Mouse (Mus musculus): Measurements from ENCODE around the gene Uhmk1. TPM values are rescaled to one million over a fixed set of nuclear protein-coding genes. Genes with fewer than 3 reads are reported as not detected.
"Not testable (repeated sequence)": the region's sequence is repeated elsewhere in the genome, so short reads cannot be mapped to it uniquely, and the experiment has no call there.

Uhmk1 gene
- 5.5 and 6.0 TPM in 2 replicates for polyA plus RNA-seq (2015; fragmentation: Nextera tagmentation; extraction: Ambion mirVana)

DNA sequence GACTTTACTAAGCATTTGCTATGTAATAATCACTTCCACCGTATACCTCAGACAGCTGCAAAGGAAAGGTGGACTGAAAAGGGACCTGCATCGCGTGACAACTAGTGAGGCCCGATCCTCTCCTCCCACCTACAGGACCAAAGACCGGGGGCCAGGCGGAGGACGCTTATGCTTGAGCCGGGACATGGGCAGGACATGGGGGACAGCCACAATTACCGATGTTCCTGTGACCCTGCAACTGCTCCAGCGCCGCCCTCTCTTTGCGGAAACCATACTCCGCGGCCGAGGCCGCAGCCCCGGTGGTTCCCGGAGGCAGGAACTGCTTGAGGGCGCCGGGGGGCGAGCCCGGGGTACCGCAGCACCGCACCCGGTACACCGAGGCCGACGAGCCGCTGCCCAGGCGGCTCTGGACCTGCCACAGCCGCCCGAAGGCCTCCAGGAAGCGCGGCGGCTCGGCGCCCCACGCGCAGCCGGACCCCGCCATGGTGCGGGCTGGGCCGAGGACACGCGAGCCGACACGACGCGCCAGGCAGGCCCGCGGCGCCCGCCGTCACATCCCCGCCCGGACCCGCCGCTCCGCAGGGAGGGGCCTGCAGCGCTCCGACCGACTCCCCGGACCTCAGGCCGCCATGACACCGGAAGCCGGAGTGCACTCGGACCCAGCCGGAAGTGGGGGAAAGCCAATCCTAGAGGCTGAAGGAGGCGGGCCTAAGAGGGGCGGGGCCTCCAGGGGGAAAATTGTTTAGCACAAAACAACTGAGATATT is at the start of gene Uhmk1:
Uhmk1 (minus strand) TSS at position 641 of the 766 bp plus-strand sequence.
- peak within 1 kb of the TSS; percentile 83 for H3K4me2 ChIP-seq (ENCODE audit: low read depth, low read length)
- H3K9ac ChIP-seq (ENCODE audit: low read depth, low read length), result peak within 1 kb of the TSS; percentile 88
- peaks cover 6% of the 10 kb centered on the region for H3K4me1 ChIP-seq (ENCODE audit: control insufficient read depth, low read depth, low read length)
- H3K27me3 ChIP-seq (ENCODE audit: control insufficient read depth, insufficient read depth, low read depth, low read length), result peaks cover 3% of the 10 kb centered on the region; the same call in 1 of the 2 replicates
- H3K36me3 ChIP-seq (ENCODE audit: control insufficient read depth, insufficient read depth), result peaks cover 7% of the 10 kb centered on the region; the same call in 1 of the 2 replicates
- under 1% methylated on average over 60 of the region's 70 CpGs for WGBS (ENCODE audit: insufficient replicate concordance)
- H3K27ac ChIP-seq (ENCODE audit: low read length), result peak within 1 kb of the TSS; percentile 84
- no peaks in the 10 kb centered on the region for H3K9me3 ChIP-seq (replicated peaks; ENCODE audit: control insufficient read depth, low read length)
- H3K4me3 ChIP-seq (ENCODE audit: low read depth, low read length), result peak within 1 kb of the TSS; percentile 86
- ATAC-seq (ENCODE audit: low read depth), result peak; percentile 99

DNA sequence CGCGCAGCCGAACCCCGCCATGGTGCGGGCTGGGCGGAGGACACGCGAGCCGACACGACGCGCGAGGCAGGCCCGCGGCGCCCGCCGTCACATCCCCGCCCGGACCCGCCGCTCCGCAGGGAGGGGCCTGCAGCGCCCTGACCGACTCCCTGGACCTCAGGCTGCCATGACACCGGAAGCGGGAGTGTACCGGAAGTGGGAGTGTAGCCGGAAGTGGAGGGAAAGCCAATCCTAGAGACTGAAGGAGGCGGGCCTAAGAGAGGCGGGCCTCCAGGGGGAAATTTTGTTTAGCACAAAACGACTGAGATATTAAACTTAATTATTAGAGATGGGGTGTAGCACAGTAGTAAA is 40.3 kb upstream of the Uhmk1 start:
- no peaks in the 10 kb centered on the region for H3K36me3 ChIP-seq (ENCODE audit: control insufficient read depth, insufficient read depth)
- no peaks in the 10 kb centered on the region for H3K4me1 ChIP-seq (ENCODE audit: control insufficient read depth, low read depth, low read length)
- peak overlapping the region; percentile 61 for H3K9ac ChIP-seq (ENCODE audit: low read depth, low read length)
- H3K4me3 ChIP-seq (ENCODE audit: low read depth, low read length), result peak overlapping the region; percentile 66
- H3K27ac ChIP-seq (ENCODE audit: low read length), result no peak overlapping the region
- 15% methylated on average over 32 of the region's 32 CpGs for WGBS (ENCODE audit: insufficient replicate concordance)
- no peaks in the 10 kb centered on the region for H3K27me3 ChIP-seq (ENCODE audit: control insufficient read depth, insufficient read depth, low read depth, low read length)
- ATAC-seq (ENCODE audit: low read depth), result peak; percentile 87
- H3K9me3 ChIP-seq (replicated peaks; ENCODE audit: control insufficient read depth, low read length), result no peaks in the 10 kb centered on the region
- H3K4me2 ChIP-seq (ENCODE audit: low read depth, low read length), result peak overlapping the region; percentile 52

DNA sequence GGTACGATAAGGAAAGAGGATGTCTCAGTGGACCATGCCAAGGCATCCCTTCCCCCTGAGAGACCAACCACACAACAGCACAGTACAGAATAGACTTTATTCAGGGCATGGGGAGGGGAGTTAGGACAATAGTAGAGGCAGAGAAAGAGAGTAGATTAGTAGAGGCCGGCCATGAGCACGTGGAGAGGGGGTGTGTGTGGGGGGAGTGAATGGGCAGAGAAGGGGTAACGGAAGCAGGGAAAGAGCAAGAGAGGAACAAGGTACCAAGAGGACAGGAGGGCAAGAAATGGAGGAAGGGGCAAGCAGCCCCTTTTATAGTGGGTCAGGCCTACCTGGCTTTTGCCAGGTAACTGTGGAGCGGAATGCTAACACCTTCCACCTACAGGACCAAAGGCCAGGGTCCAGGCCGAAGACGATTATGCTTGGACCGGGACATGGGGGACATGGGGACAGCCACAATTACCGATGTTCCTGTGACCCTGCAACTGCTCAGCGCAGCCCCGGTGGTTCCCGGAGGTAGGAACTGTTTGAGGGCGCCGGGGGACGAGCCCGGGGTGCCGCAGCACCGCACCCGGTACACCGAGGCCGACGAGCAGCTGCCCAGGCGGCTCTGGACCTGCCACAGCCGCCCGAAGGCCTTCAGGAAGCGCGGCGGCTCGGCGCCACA is 39.8 kb upstream of the Uhmk1 start:
- Histone ChIP-seq H3K9me3 (replicated peaks; ENCODE audit: control insufficient read depth, low read length) (no peaks in the 10 kb centered on the region), H3K27ac (ENCODE audit: low read length) (no peak overlapping the region), H3K4me1 (ENCODE audit: control insufficient read depth, low read depth, low read length) (no peaks in the 10 kb centered on the region), H3K27me3 (ENCODE audit: control insufficient read depth, insufficient read depth, low read depth, low read length) (no peaks in the 10 kb centered on the region), H3K4me2 (ENCODE audit: low read depth, low read length) (peak overlapping the region; percentile 52), H3K36me3 (ENCODE audit: control insufficient read depth, insufficient read depth) (no peaks in the 10 kb centered on the region), H3K4me3 (ENCODE audit: low read depth, low read length) (peak overlapping the region; percentile 66), H3K9ac (ENCODE audit: low read depth, low read length) (peak overlapping the region; percentile 61)
- ATAC-seq (ENCODE audit: low read depth), result no peak
- WGBS (ENCODE audit: insufficient replicate concordance), result 27% methylated on average over 30 of the region's 30 CpGs

DNA sequence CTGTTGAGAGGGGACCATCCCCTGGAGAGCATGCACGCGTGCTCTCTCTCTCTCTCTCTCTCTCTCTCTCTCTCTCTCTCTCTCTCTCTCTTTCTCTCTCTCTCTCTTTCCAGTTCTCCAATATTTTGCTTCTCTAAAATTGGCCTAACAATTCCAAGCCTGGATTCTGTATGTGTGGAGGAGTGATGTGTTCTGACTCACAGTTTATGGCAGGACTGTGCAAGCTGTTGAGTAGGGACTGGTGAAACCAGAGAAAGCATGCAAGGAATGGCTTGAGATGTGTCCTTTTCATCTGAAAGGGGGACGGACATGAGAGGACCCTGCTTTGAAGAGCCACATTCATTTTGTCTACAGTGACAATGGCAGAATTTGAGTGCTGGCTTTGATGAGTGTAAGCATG is 29.8 kb upstream of the Uhmk1 start:
- ATAC-seq (ENCODE audit: low read depth), result no peak

DNA sequence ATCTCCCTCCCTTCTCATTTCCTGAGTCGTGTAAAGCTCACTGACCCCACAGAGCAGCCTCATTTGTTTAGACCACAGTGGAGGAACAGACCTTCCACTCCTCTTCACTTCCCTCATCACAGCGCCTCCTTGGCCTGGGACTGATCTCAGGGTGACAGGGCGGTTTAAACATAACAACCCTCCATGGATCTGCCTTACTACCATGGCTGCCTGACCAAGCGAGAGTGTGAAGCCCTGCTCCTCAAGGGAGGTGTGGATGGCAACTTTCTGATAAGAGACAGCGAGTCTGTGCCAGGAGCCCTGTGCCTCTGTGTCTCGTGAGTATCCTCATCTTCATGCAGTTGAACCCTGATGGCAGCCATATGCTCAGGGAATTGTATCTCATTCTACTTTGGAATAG is 17.5 kb upstream of the Uhmk1 start, which contains the start of gene Sh2d1b2:
Sh2d1b2 (plus strand) TSS at position 62 of the 400 bp plus-strand sequence.
- not testable (repeated sequence) for ATAC-seq (ENCODE audit: low read depth); H3K27ac ChIP-seq (ENCODE audit: low read length); H3K36me3 ChIP-seq (ENCODE audit: control insufficient read depth, insufficient read depth); H3K27me3 ChIP-seq (ENCODE audit: control insufficient read depth, insufficient read depth, low read depth, low read length); H3K4me1 ChIP-seq (ENCODE audit: control insufficient read depth, low read depth, low read length); H3K4me2 ChIP-seq (ENCODE audit: low read depth, low read length); H3K4me3 ChIP-seq (ENCODE audit: low read depth, low read length); H3K9ac ChIP-seq (ENCODE audit: low read depth, low read length); H3K9me3 ChIP-seq (replicated peaks; ENCODE audit: control insufficient read depth, low read length)
- WGBS (ENCODE audit: insufficient replicate concordance), result 42% methylated on average over 5 of the region's 6 CpGs

More for the DNA sequence above, 29.8 kb upstream of the Uhmk1 start:
- no peaks in the 10 kb centered on the region for H3K36me3 ChIP-seq (ENCODE audit: control insufficient read depth, insufficient read depth)
- no peak overlapping the region for H3K4me3 ChIP-seq (ENCODE audit: low read depth, low read length)
- H3K9ac ChIP-seq (ENCODE audit: low read depth, low read length), result no peak overlapping the region
- WGBS (ENCODE audit: insufficient replicate concordance), result 68% methylated on average over 3 of the region's 3 CpGs
- H3K9me3 ChIP-seq (replicated peaks; ENCODE audit: control insufficient read depth, low read length), result no peaks in the 10 kb centered on the region
- no peak overlapping the region for H3K27ac ChIP-seq (ENCODE audit: low read length)
- no peaks in the 10 kb centered on the region for H3K27me3 ChIP-seq (ENCODE audit: control insufficient read depth, insufficient read depth, low read depth, low read length)
- H3K4me2 ChIP-seq (ENCODE audit: low read depth, low read length), result no peak overlapping the region
- H3K4me1 ChIP-seq (ENCODE audit: control insufficient read depth, low read depth, low read length), result no peaks in the 10 kb centered on the region

DNA sequence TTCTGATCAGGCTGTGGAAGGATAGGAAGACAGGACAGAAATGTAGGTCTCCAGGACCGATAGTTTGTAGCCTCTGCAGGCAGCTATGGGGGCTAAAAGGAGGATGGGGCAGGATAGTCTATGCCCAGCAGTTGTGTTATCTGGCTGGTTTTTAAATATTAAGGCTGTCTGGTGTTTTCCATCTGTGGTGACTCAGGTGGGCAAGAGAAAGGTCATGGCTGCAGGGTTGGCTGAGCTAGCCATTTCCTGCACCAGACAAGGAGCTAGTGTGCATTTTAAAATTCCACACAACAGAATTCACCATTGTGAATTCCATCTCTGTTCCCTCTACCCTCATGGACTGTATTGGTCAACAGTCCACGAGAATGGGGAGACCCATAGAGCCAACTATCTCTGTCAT is 8.1 kb upstream of the Uhmk1 start:
- Histone ChIP-seq H3K4me1 (ENCODE audit: control insufficient read depth, low read depth, low read length) (no peaks in the 10 kb centered on the region), H3K9me3 (replicated peaks; ENCODE audit: control insufficient read depth, low read length) (no peaks in the 10 kb centered on the region), H3K4me2 (ENCODE audit: low read depth, low read length) (no peak overlapping the region), H3K9ac (ENCODE audit: low read depth, low read length) (no peak overlapping the region), H3K27ac (ENCODE audit: low read length) (no peak overlapping the region), H3K36me3 (ENCODE audit: control insufficient read depth, insufficient read depth) (no peaks in the 10 kb centered on the region), H3K4me3 (ENCODE audit: low read depth, low read length) (no peak overlapping the region), H3K27me3 (ENCODE audit: control insufficient read depth, insufficient read depth, low read depth, low read length) (no peaks in the 10 kb centered on the region)
- no peak for ATAC-seq (ENCODE audit: low read depth)
- 52% methylated on average over 2 of the region's 2 CpGs for WGBS (ENCODE audit: insufficient replicate concordance)

DNA sequence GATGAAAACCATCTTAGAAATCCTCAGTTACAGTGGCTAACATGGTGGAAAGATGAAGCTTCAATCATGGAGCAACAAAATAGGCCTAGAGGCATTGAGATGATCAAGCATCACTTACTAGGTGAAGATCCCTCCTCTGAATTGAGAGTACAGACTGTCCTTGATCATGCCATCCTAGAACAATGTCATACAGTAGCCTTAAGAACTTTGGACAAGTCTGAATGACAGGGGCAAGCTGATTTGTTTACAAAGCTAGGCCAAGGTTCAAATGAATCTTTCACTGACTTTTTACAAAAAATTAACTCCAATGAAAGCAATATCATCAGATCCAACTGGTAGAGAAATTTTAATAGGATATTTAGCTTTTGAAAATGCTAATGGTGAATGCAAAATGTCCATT is 5.2 kb upstream of the Uhmk1 start:
- Histone ChIP-seq H3K9me3 (replicated peaks; ENCODE audit: control insufficient read depth, low read length) (no peaks in the 10 kb centered on the region), H3K4me2 (ENCODE audit: low read depth, low read length) (no peak overlapping the region), H3K4me3 (ENCODE audit: low read depth, low read length) (no peak overlapping the region), H3K4me1 (ENCODE audit: control insufficient read depth, low read depth, low read length) (no peaks in the 10 kb centered on the region), H3K27ac (ENCODE audit: low read length) (no peak overlapping the region), H3K9ac (ENCODE audit: low read depth, low read length) (no peak overlapping the region), H3K36me3 (ENCODE audit: control insufficient read depth, insufficient read depth) (no peaks in the 10 kb centered on the region), H3K27me3 (ENCODE audit: control insufficient read depth, insufficient read depth, low read depth, low read length) (peaks cover 3% of the 10 kb centered on the region; the same call in 1 of the 2 replicates)
- ATAC-seq (ENCODE audit: low read depth), result no peak

DNA sequence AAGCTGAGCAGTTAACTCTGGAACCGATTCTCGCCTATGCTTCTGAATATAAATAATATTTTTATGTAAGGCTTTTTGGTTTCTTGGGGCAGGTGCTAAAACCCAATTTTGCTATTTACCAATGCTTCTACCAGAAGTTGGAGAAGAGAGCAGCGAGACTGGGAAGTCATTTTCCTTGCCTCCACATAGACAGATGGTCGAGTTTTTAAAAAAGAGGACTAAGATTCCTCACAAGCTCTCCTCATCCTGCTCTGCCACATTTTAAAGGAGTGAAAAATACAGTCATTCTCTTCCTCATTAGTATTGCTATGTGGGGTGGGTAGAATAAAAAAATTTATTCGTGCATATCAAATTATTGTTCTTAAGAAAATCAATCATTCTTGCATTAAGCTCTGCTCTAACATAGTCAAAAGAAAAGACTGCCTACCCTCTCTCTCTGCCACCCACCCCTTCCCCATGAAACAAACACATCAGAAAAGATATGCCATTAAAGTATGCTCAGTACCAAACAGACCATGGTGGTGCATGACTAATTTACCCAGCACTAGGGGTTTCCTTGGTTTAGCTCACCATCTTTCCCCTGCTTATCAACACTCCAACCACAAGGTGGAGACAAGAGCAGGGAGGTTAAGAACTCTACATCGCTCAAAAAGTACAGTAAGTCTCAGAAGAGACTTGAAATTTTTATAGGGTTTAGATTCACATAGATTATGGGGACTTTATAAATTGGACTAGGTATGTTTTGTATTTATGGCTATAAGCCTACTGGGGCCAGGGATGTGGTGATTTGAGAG is 3.1 kb upstream of the Uhmk1 start:
- WGBS (ENCODE audit: insufficient replicate concordance), result 58% methylated on average over 6 of the region's 6 CpGs
- Histone ChIP-seq H3K4me3 (ENCODE audit: low read depth, low read length) (no peak overlapping the region), H3K4me2 (ENCODE audit: low read depth, low read length) (no peak overlapping the region), H3K27ac (ENCODE audit: low read length) (no peak overlapping the region), H3K9ac (ENCODE audit: low read depth, low read length) (no peak overlapping the region), H3K36me3 (ENCODE audit: control insufficient read depth, insufficient read depth) (no peaks in the 10 kb centered on the region), H3K9me3 (replicated peaks; ENCODE audit: control insufficient read depth, low read length) (no peaks in the 10 kb centered on the region), H3K27me3 (ENCODE audit: control insufficient read depth, insufficient read depth, low read depth, low read length) (peaks cover 3% of the 10 kb centered on the region; the same call in 1 of the 2 replicates), H3K4me1 (ENCODE audit: control insufficient read depth, low read depth, low read length) (peaks cover 4% of the 10 kb centered on the region)
- no peak for ATAC-seq (ENCODE audit: low read depth)
